Mouse (Mus musculus) G1E (cell line): ENCODE results near the gene Ptdss2.

ENCODE experiments used
- CTCF ChIP-seq: IDR thresholded peaks from 2 replicates; pipeline ENCODE4 v1.5.1; 2012; ENCODE audit warnings: low read depth, low read length, inconsistent platforms, mixed read lengths
- GATA1 ChIP-seq: IDR thresholded peaks from 2 replicates; pipeline ENCODE4 v1.6.1; 2012; ENCODE audit warnings: borderline replicate concordance, low read length, inconsistent platforms, mixed read lengths

- no peak for TF ChIP-seq CTCF
- no peak for TF ChIP-seq GATA1
These were observed 9.0 kb downstream of the Ptdss2 start for GRCm38 (mm10) chr7:141131024-141131820.
